Comparison of ENCODE assay signal across 8 mouse cellular contexts in the genomic region with DNA sequence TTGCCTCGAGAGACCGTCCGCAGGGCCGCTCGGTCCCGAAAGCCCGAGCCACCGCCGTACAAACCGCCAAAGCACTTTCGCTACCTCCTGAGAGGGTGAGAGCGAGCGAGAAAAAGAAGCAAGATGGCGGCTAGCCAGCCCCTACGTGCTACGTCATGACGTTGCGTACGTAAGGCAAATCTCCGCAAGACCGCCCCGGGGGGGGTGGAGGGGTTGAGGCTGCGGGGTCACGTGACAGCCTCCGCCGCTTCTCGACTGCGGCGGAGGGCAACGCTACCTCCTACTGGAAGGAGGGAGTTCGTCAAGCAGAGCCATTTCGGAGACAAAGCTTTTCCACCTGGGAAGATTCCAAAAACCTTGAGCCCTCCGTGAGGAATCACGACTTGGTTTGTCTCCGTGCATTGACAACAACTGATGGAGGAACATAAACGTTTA. TPM values are rescaled to one million over a fixed set of nuclear protein-coding genes. Genes with fewer than 3 reads are reported as not detected.
DNase-seq lines count a peak whose midpoint lies in the region; ATAC-seq lines count a peak whose summit lies in the region.

Gene Prrc2c, minus strand, starts transcription at position 156 of the 435 bp plus-strand sequence.

- peak; percentile 90 for ATAC-seq in megakaryocyte progenitor cell, adult 5-6 weeks (replicated peaks; ENCODE audit: poor library complexity)

- peak; percentile 99 for DNase-seq in adipocyte (ENCODE audit: low spot score)
- peak; percentile 98 for DNase-seq in embryo, embryonic 10 days (ENCODE audit: low spot score)
- peak; percentile 100 for DNase-seq in gastrocnemius, postnatal 10 days
- DNase-seq in induced T-regulatory cell, adult 2 months (ENCODE audit: low read depth), result peak; percentile 99
- peak; percentile 93 to 99 for DNase-seq in left cerebral cortex, adult 9 months (ENCODE audit: low spot score in 2 of 2)
- DNase-seq in right cerebral cortex, postnatal 14 days, result peak; percentile 100
- peak; percentile 98 to 99 for DNase-seq in urinary bladder, postnatal 36 days (ENCODE audit: low spot score in 2 of 2)

RNA-seq across cellular contexts. Expression of gene Prrc2c, which starts in this region (rescaled TPM):
- 100 to 1,000 TPM in 1 of 2 experiments, 10 to 100 TPM in 1; 74.6 to 104 TPM for total RNA-seq in gastrocnemius, postnatal 10 days (2021)
- 221 and 254 TPM in 2 replicates for total RNA-seq in megakaryocyte progenitor cell, adult 5-6 weeks (2015)
- total RNA-seq in megakaryocyte progenitor cell, adult 5-6 weeks (2017), result 97.3 and 159 TPM in 2 replicates

Comparison
In these comparisons a context has a peak if more than half of its experiments do, and no peak if none do; other contexts are left out.
1. Peak in every context shown above with its lines: DNase-seq and ATAC-seq.